Mouse (Mus musculus): ENCODE measurements around the gene Exoc4. TPM values are rescaled to one million over a fixed set of nuclear protein-coding genes. Genes with fewer than 3 reads are reported as not detected.

The Exoc4 gene
- polyA plus RNA-seq, 1 experiment, result 9.6 TPM

DNA sequence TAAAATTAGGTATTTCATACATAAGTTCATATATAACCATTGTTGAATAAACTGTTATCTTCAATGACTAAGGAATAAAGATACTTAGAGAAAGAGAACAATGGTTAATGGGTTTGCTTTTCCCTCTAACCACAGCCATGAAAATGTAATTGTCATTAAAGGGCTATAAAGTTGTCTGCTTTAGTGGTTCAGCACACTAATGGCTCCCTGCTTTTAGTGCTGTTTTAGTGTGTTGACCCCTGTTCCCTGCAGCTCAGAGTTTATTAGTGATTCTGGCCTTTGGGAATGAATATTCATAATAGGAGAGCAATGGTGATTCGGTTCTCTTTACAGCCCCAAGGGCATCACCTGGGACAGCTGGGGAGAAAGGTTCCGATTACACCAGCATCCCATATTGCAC is 483.3 kb downstream of the Exoc4 start:
- H3K27me3 ChIP-seq (replicated peaks; ENCODE audit: control insufficient read depth, insufficient read depth, low read length), result no peaks in the 10 kb centered on the region
- no peak overlapping the region for H3K4me3 ChIP-seq (ENCODE audit: insufficient read depth, low read depth, low read length)
- peaks cover 8% of the 10 kb centered on the region; the same call in 1 of the 2 replicates for H3K4me1 ChIP-seq (ENCODE audit: control insufficient read depth, insufficient read depth, low read length)
- DNase-seq, result no peak
- TF ChIP-seq CTCF (conservative IDR thresholded peaks at IDR 0.05; ENCODE audit: insufficient read depth, insufficient read length, low read depth, low read length), result no peak
- TF ChIP-seq POLR2A (IDR thresholded peaks at IDR 0.05; ENCODE audit: low read depth, low read length), result no peak
- no peaks in the 10 kb centered on the region for H3K36me3 ChIP-seq (ENCODE audit: control insufficient read depth, insufficient read depth, low read length)
- H3K27ac ChIP-seq (ENCODE audit: insufficient read depth, low read depth, low read length), result no peak overlapping the region
- WGBS, result 42% methylated on average over 2 of the region's 2 CpGs

- Histone ChIP-seq H3K27ac (ENCODE audit: insufficient read depth, low read depth, low read length) (no peak overlapping the region), H3K4me3 (ENCODE audit: insufficient read depth, low read depth, low read length) (no peak overlapping the region), H3K27me3 (replicated peaks; ENCODE audit: control insufficient read depth, insufficient read depth, low read length) (no peaks in the 10 kb centered on the region), H3K36me3 (ENCODE audit: control insufficient read depth, insufficient read depth, low read length) (no peaks in the 10 kb centered on the region), H3K4me1 (ENCODE audit: control insufficient read depth, insufficient read depth, low read length) (no peaks in the 10 kb centered on the region)
- DNase-seq, result no peak
- no peak for TF ChIP-seq CTCF (conservative IDR thresholded peaks at IDR 0.05; ENCODE audit: insufficient read depth, insufficient read length, low read depth, low read length)
- TF ChIP-seq POLR2A (IDR thresholded peaks at IDR 0.05; ENCODE audit: low read depth, low read length), result no peak
These were observed 484.7 kb downstream of the Exoc4 start for GRCm38 (mm10) chr6:33733602-33734001.

DNA sequence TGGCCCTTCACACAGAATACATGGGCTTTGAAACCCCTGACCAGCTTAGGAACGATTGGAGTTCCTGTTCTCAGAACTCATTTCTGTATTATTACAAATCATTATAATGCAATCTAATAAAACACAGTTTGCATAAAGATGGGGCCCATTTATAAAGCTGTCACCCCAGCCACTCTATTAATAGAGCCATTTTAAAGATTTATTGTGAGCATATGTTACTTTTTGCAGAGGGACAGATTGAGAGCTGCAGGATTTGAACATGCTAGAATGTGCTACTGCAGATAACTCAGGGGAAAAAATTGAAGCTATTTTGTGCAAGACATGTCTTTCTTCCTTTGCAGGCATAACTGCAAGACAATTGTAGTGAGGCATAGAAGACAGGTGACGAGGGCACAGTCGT is 485.1 kb downstream of the Exoc4 start:
- no peaks in the 10 kb centered on the region for H3K27me3 ChIP-seq (replicated peaks; ENCODE audit: control insufficient read depth, insufficient read depth, low read length)
- H3K4me1 ChIP-seq (ENCODE audit: control insufficient read depth, insufficient read depth, low read length), result no peaks in the 10 kb centered on the region
- TF ChIP-seq POLR2A (IDR thresholded peaks at IDR 0.05; ENCODE audit: low read depth, low read length), result no peak
- no peak for TF ChIP-seq CTCF (conservative IDR thresholded peaks at IDR 0.05; ENCODE audit: insufficient read depth, insufficient read length, low read depth, low read length)
- no peaks in the 10 kb centered on the region for H3K36me3 ChIP-seq (ENCODE audit: control insufficient read depth, insufficient read depth, low read length)
- H3K4me3 ChIP-seq (ENCODE audit: insufficient read depth, low read depth, low read length), result no peak overlapping the region
- H3K27ac ChIP-seq (ENCODE audit: insufficient read depth, low read depth, low read length), result no peak overlapping the region
- WGBS, result 87% methylated on average over 3 of the region's 3 CpGs
- DNase-seq, result no peak

DNA sequence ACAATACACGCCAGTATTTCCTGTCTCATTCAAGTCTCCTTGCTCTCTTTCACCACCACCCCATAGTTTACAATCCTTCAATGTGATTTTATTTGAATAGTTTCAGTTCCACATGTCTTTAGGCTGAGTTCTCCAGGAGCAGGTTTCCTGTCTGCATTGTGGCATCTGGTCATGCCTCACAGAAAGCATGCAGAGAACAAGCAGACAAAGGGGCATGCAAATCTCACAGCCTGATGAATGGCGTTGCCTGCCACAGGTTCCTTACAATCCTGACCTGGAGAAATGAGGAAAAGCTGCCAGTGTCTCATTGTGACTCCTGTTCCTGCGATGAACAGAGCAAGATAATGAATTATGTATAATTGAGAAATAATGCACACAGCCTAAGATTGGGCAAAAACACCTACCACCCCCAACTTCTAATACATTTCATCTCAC is 490.0 kb downstream of the Exoc4 start:
- DNase-seq, result no peak
- H3K27me3 ChIP-seq (replicated peaks; ENCODE audit: control insufficient read depth, insufficient read depth, low read length), result no peaks in the 10 kb centered on the region
- no peaks in the 10 kb centered on the region for H3K36me3 ChIP-seq (ENCODE audit: control insufficient read depth, insufficient read depth, low read length)
- H3K27ac ChIP-seq (ENCODE audit: insufficient read depth, low read depth, low read length), result no peak overlapping the region
- no peak overlapping the region for H3K4me3 ChIP-seq (ENCODE audit: insufficient read depth, low read depth, low read length)
- 72% methylated on average over 3 of the region's 3 CpGs for WGBS
- TF ChIP-seq POLR2A (IDR thresholded peaks at IDR 0.05; ENCODE audit: low read depth, low read length) (no peak), CTCF (conservative IDR thresholded peaks at IDR 0.05; ENCODE audit: insufficient read depth, insufficient read length, low read depth, low read length) (no peak)
- no peaks in the 10 kb centered on the region for H3K4me1 ChIP-seq (ENCODE audit: control insufficient read depth, insufficient read depth, low read length)

- WGBS, result 90% methylated on average over 4 of the region's 4 CpGs
- Histone ChIP-seq H3K4me1 (ENCODE audit: control insufficient read depth, insufficient read depth, low read length) (no peaks in the 10 kb centered on the region), H3K4me3 (ENCODE audit: insufficient read depth, low read depth, low read length) (no peak overlapping the region), H3K36me3 (ENCODE audit: control insufficient read depth, insufficient read depth, low read length) (no peaks in the 10 kb centered on the region), H3K27ac (ENCODE audit: insufficient read depth, low read depth, low read length) (no peak overlapping the region), H3K27me3 (replicated peaks; ENCODE audit: control insufficient read depth, insufficient read depth, low read length) (no peaks in the 10 kb centered on the region)
- no peak for DNase-seq
- no peak for TF ChIP-seq CTCF (conservative IDR thresholded peaks at IDR 0.05; ENCODE audit: insufficient read depth, insufficient read length, low read depth, low read length)
- TF ChIP-seq POLR2A (IDR thresholded peaks at IDR 0.05; ENCODE audit: low read depth, low read length), result no peak
These were observed 490.4 kb downstream of the Exoc4 start for GRCm38 (mm10) chr6:33739304-33739703.

- no peaks in the 10 kb centered on the region for H3K36me3 ChIP-seq (ENCODE audit: control insufficient read depth, insufficient read depth, low read length)
- H3K4me1 ChIP-seq (ENCODE audit: control insufficient read depth, insufficient read depth, low read length), result no peaks in the 10 kb centered on the region
- H3K27ac ChIP-seq (ENCODE audit: insufficient read depth, low read depth, low read length), result no peak overlapping the region
- DNase-seq, result no peak
- TF ChIP-seq POLR2A (IDR thresholded peaks at IDR 0.05; ENCODE audit: low read depth, low read length), result no peak
- TF ChIP-seq CTCF (conservative IDR thresholded peaks at IDR 0.05; ENCODE audit: insufficient read depth, insufficient read length, low read depth, low read length), result no peak
- no peaks in the 10 kb centered on the region for H3K27me3 ChIP-seq (replicated peaks; ENCODE audit: control insufficient read depth, insufficient read depth, low read length)
- 85% methylated on average over 5 of the region's 5 CpGs for WGBS
- no peak overlapping the region for H3K4me3 ChIP-seq (ENCODE audit: insufficient read depth, low read depth, low read length)
These were observed 507.1 kb downstream of the Exoc4 start for GRCm38 (mm10) chr6:33755976-33756375.

DNA sequence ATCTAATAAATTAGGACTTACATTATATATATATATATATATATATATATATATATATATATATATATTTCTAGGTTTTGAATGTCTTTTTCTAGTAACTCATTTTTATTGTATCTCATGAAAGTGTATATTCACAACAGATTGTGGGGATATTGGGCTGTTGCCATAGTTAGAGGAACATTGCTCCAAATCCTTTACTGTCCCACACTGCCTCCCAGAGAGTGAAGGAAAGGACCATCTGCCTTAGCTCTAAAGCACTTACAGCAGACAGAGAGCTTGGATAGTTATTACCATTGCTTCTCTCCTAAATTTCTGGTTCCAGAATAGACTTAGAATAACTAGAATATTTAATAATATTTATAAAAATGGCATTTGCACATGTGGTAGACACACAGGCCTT is 512.7 kb downstream of the Exoc4 start:
- Histone ChIP-seq H3K27ac (ENCODE audit: insufficient read depth, low read depth, low read length) (no peak overlapping the region), H3K36me3 (ENCODE audit: control insufficient read depth, insufficient read depth, low read length) (no peaks in the 10 kb centered on the region), H3K4me1 (ENCODE audit: control insufficient read depth, insufficient read depth, low read length) (no peaks in the 10 kb centered on the region), H3K4me3 (ENCODE audit: insufficient read depth, low read depth, low read length) (no peak overlapping the region), H3K27me3 (replicated peaks; ENCODE audit: control insufficient read depth, insufficient read depth, low read length) (no peaks in the 10 kb centered on the region)
- DNase-seq, result no peak
- no peak for TF ChIP-seq POLR2A (IDR thresholded peaks at IDR 0.05; ENCODE audit: low read depth, low read length)

- 75% methylated on average over 4 of the region's 4 CpGs for WGBS
- TF ChIP-seq POLR2A (IDR thresholded peaks at IDR 0.05; ENCODE audit: low read depth, low read length) (no peak), CTCF (conservative IDR thresholded peaks at IDR 0.05; ENCODE audit: insufficient read depth, insufficient read length, low read depth, low read length) (no peak)
These were observed 514.4 kb downstream of the Exoc4 start for GRCm38 (mm10) chr6:33763245-33763644.

More at GRCm38 (mm10) chr6:33763245-33763644, 514.4 kb downstream of the Exoc4 start:
- H3K4me1 ChIP-seq (ENCODE audit: control insufficient read depth, insufficient read depth, low read length), result no peaks in the 10 kb centered on the region
- no peaks in the 10 kb centered on the region for H3K36me3 ChIP-seq (ENCODE audit: control insufficient read depth, insufficient read depth, low read length)
- no peak overlapping the region for H3K4me3 ChIP-seq (ENCODE audit: insufficient read depth, low read depth, low read length)
- H3K27ac ChIP-seq (ENCODE audit: insufficient read depth, low read depth, low read length), result no peak overlapping the region
- DNase-seq, result no peak
- no peaks in the 10 kb centered on the region for H3K27me3 ChIP-seq (replicated peaks; ENCODE audit: control insufficient read depth, insufficient read depth, low read length)

Data from kidney, adult 2 months (tissue).